Mouse (Mus musculus): ENCODE data around the gene Cxcl5.

GRCm38 (mm10) chr5:90789306-90790073, 30.3 kb downstream of the Cxcl5 start:
- TF ChIP-seq EP300 (IDR thresholded peaks at IDR 0.05; ENCODE audit: insufficient read depth, low read depth, low read length) = no peak
- TF ChIP-seq CTCF (IDR thresholded peaks at IDR 0.05; ENCODE audit: low read depth, low read length) = no peak
